Mouse (Mus musculus) hindbrain, embryonic 12.5 days (tissue): ENCODE measurements at regions not wholly inside any gene's neighbourhood (a gene's known extent, or its start where the extent isn't known, plus 50 kb on each side); places are given as distances from the start of the nearest gene placed in this dataset.
A peak's percentile ranks its signal among the peaks of the same experiment; 100 is the strongest.
"Not testable (repeated sequence)": the region's sequence is repeated elsewhere in the genome, so short reads cannot be mapped to it uniquely, and the experiment has no call there.

Source experiments
- ATAC-seq: fragments of 200-750 bp; cut with Nextera tagmentation; 2 replicates; pipeline ENCODE4 v1.8.0; 2017; ENCODE audit warnings: moderate TSS enrichment; ENCODE audit not compliant: low FRiP score
- H3K27ac ChIP-seq: fragments of 300-500 bp; sonication (generic); 2 replicates; pipeline ENCODE4 v1.5.1; 2016; ENCODE audit warnings: mild to moderate bottlenecking
- H3K27me3 ChIP-seq: fragments of 300-500 bp; sonication (generic); 2 replicates; pipeline ENCODE4 v1.6.1; 2016; ENCODE audit warnings: mild to moderate bottlenecking
- H3K36me3 ChIP-seq: fragments of 300-500 bp; sonication (generic); 2 replicates; pipeline ENCODE4 v1.6.1; 2016; ENCODE audit warnings: mild to moderate bottlenecking
- H3K4me1 ChIP-seq: fragments of 300-500 bp; sonication (generic); 2 replicates; pipeline ENCODE4 v1.6.1; 2016
- H3K4me2 ChIP-seq: fragments of 300-500 bp; sonication (generic); replicated peaks from 2 replicates; pipeline ENCODE4 v1.6.1; 2016; ENCODE audit warnings: mild to moderate bottlenecking
- H3K4me3 ChIP-seq: fragments of 300-500 bp; sonication (generic); 2 replicates; pipeline ENCODE4 v1.5.1; 2016; ENCODE audit warnings: mild to moderate bottlenecking
- H3K9ac ChIP-seq: fragments of 300-500 bp; sonication (generic); 2 replicates; pipeline ENCODE4 v1.6.1; 2016; ENCODE audit warnings: mild to moderate bottlenecking, moderate library complexity
- H3K9me3 ChIP-seq: fragments of 300-500 bp; sonication (generic); replicated peaks from 2 replicates; pipeline ENCODE4 v1.6.1; 2016; ENCODE audit warnings: mild to moderate bottlenecking
- WGBS: fragments of 180-500 bp; shearing (Covaris S2); methylation state at CpG from one replicate; pipeline ENCODE4 v1.1.7; 2016; 5-methylcytosine and 5-hydroxymethylcytosine counted together

DNA sequence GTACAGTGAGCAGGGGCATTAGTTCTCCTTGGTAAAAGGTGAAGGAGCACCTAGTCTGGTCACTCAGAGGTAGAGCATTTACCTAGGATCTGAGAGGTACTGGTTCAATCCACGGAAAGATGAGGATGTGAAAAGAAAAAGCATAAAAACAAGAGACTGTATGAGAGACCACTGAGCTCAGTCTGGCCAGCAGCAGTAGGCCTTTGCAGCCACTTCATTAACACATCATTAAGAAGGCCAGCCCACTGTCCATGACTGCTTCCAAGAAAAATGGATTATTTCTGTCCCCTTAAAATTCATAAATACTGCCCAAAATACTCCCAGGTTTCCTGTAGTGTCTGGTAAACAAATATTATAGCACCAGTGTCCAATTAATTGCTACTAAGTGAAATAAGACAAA, 499.3 kb upstream of the 4930578C19Rik start:
- Histone ChIP-seq H3K4me1 (no peaks in the 10 kb centered on the region), H3K36me3 (no peaks in the 10 kb centered on the region), H3K27ac (no peak overlapping the region), H3K4me3 (no peak overlapping the region), H3K9ac (no peak overlapping the region), H3K27me3 (no peaks in the 10 kb centered on the region), H3K9me3 (no peaks in the 10 kb centered on the region), H3K4me2 (no peak overlapping the region)
- WGBS, result 80% methylated on average over 1 of the region's 1 CpGs
- no peak for ATAC-seq

GRCm38 (mm10) chrX:18942612-18943011, 481.4 kb upstream of the 4930578C19Rik start:
- Histone ChIP-seq H3K36me3 (no peaks in the 10 kb centered on the region), H3K9me3 (no peaks in the 10 kb centered on the region), H3K27me3 (no peaks in the 10 kb centered on the region), H3K4me2 (no peak overlapping the region), H3K27ac (no peak overlapping the region), H3K9ac (no peak overlapping the region), H3K4me3 (no peak overlapping the region), H3K4me1 (no peaks in the 10 kb centered on the region)
- no peak for ATAC-seq
- WGBS, result 84% methylated on average over 1 of the region's 1 CpGs

DNA sequence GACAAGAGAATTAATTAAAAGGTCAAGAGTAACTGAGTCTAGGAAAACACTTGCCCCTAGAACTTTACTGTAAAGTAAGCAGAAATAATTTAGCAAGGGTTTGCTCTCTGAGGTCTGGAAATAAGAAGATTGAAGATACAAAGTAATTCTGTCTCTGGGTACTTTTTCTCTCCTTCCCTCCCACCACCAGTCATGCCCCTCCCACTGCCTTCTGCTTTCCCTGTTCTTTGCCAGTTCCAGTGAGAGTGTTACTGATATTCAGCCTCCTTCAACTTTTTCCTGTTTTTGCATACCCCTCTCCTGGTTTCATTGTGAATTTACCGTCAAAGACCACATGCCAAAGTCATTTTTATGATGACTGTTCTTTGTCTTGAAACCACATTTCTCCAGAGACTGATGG, 472.1 kb upstream of the 4930578C19Rik start:
- no peak for ATAC-seq
- no peak overlapping the region for H3K9ac ChIP-seq
- whole genome bisulfite sequencing, result 65% methylated on average over 1 of the region's 1 CpGs

DNA sequence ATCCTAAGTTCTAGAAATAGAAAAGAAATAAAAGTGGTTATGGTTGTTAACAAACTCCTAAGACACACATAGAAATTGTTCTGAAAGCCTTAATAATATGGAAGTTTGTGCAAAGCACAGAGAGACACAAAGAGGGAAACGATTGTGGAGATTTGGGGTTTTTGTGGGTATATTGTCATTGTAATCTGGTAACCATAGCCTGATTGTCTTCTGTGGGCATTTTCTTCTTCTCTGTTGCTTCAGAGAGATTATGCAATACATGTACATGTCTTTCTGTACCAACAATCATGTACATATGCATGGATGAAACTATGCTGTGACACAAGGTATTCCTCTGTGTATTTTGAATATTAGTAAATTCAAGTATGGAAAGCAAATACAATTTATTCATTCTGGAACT, 461.9 kb upstream of the 4930578C19Rik start:
- no peaks in the 10 kb centered on the region for H3K9me3 ChIP-seq
- 85% methylated on average over 1 of the region's 1 CpGs for WGBS
- no peaks in the 10 kb centered on the region for H3K36me3 ChIP-seq
- H3K9ac ChIP-seq, result no peak overlapping the region
- ATAC-seq, result no peak
- H3K4me1 ChIP-seq, result no peaks in the 10 kb centered on the region
- no peak overlapping the region for H3K27ac ChIP-seq
- no peak overlapping the region for H3K4me3 ChIP-seq
- H3K4me2 ChIP-seq, result no peak overlapping the region
- no peaks in the 10 kb centered on the region for H3K27me3 ChIP-seq

More for the DNA sequence above, 472.1 kb upstream of the 4930578C19Rik start:
- Histone ChIP-seq H3K4me1 (no peaks in the 10 kb centered on the region), H3K4me3 (no peak overlapping the region), H3K36me3 (no peaks in the 10 kb centered on the region), H3K27ac (no peak overlapping the region), H3K27me3 (no peaks in the 10 kb centered on the region), H3K4me2 (no peak overlapping the region), H3K9me3 (no peaks in the 10 kb centered on the region; the same call in 1 of the 2 replicates)

GRCm38 (mm10) chrX:18921366-18922092, 460.3 kb upstream of the 4930578C19Rik start:
- no peaks in the 10 kb centered on the region for H3K9me3 ChIP-seq
- WGBS, result 70% methylated on average over 6 of the region's 6 CpGs
- no peak for ATAC-seq

DNA sequence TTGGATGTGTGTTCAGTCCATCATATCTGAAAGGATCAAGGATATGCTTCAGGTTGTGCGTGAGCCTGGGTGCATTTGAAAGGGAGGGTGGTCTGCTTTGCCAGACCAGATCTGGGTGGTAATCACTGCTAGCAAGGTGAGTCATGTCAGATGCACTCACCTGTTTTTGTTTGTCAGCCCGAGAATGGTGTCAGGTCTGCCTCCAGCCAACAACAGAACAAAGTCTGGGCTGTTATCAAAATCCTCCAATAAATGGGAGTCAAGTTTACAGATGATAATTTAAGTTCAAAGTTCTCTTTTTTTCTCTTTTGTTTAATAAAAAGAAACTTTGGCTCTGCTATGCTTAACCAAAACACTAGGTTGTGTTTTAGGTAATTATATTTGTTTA, 421.6 kb upstream of the 4930578C19Rik start:
- Histone ChIP-seq H3K4me1 (no peaks in the 10 kb centered on the region), H3K4me2 (no peak overlapping the region), H3K27ac (no peak overlapping the region), H3K27me3 (no peaks in the 10 kb centered on the region), H3K9ac (no peak overlapping the region), H3K4me3 (no peak overlapping the region), H3K9me3 (no peaks in the 10 kb centered on the region), H3K36me3 (no peaks in the 10 kb centered on the region)
- WGBS, result 77% methylated on average over 2 of the region's 2 CpGs
- no peak for ATAC-seq

More at GRCm38 (mm10) chrX:18921366-18922092, 460.3 kb upstream of the 4930578C19Rik start:
- no peak overlapping the region for H3K27ac ChIP-seq
- no peaks in the 10 kb centered on the region for H3K36me3 ChIP-seq
- no peak overlapping the region for H3K9ac ChIP-seq
- H3K4me2 ChIP-seq, result no peak overlapping the region
- H3K4me1 ChIP-seq, result no peaks in the 10 kb centered on the region
- H3K4me3 ChIP-seq, result no peak overlapping the region
- H3K27me3 ChIP-seq, result no peaks in the 10 kb centered on the region

GRCm38 (mm10) chrX:18882088-18882783, 421.0 kb upstream of the 4930578C19Rik start:
- 66% methylated on average over 8 of the region's 8 CpGs for WGBS
- no peak overlapping the region for H3K4me2 ChIP-seq
- no peak overlapping the region for H3K27ac ChIP-seq

DNA sequence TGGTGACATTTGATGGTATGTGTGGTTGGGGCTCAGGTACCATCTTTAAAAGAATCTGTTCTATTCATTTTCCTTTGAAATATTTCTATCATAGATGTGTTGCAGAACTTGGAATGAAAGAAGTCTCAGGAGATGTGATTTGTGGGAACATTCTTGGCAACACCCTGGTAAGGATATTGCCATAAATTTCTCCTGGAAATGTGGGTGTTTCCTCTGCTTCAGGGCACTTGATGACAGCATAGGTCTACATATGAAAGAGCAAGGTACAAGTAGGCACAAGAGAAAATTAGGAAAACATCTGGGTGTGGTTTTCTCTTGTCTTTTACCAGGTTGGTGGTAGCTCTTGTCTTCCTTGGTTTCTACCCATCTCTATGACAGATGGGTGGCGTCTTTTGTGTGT, 414.5 kb upstream of the 4930578C19Rik start:
- Histone ChIP-seq H3K9ac (no peak overlapping the region), H3K36me3 (no peaks in the 10 kb centered on the region), H3K9me3 (no peaks in the 10 kb centered on the region), H3K27ac (no peak overlapping the region), H3K4me2 (no peak overlapping the region), H3K4me3 (no peak overlapping the region), H3K4me1 (no peaks in the 10 kb centered on the region), H3K27me3 (no peaks in the 10 kb centered on the region)
- no peak for ATAC-seq
- WGBS, result 75% methylated on average over 1 of the region's 1 CpGs

More at GRCm38 (mm10) chrX:18882088-18882783, 421.0 kb upstream of the 4930578C19Rik start:
- no peaks in the 10 kb centered on the region for H3K4me1 ChIP-seq
- no peak overlapping the region for H3K9ac ChIP-seq
- no peaks in the 10 kb centered on the region for H3K36me3 ChIP-seq
- no peaks in the 10 kb centered on the region for H3K9me3 ChIP-seq
- no peak for ATAC-seq
- H3K4me3 ChIP-seq, result no peak overlapping the region
- no peaks in the 10 kb centered on the region for H3K27me3 ChIP-seq

GRCm38 (mm10) chrX:18874051-18874450, 412.9 kb upstream of the 4930578C19Rik start:
- Histone ChIP-seq H3K9ac (no peak overlapping the region), H3K4me3 (no peak overlapping the region), H3K27ac (no peak overlapping the region), H3K36me3 (no peaks in the 10 kb centered on the region), H3K4me1 (no peaks in the 10 kb centered on the region), H3K27me3 (no peaks in the 10 kb centered on the region), H3K4me2 (no peak overlapping the region), H3K9me3 (no peaks in the 10 kb centered on the region)
- no peak for ATAC-seq

- Histone ChIP-seq H3K4me2 (no peak overlapping the region), H3K27me3 (no peaks in the 10 kb centered on the region), H3K27ac (no peak overlapping the region), H3K9ac (no peak overlapping the region), H3K4me1 (no peaks in the 10 kb centered on the region), H3K4me3 (no peak overlapping the region), H3K36me3 (no peaks in the 10 kb centered on the region), H3K9me3 (no peaks in the 10 kb centered on the region)
- ATAC-seq, result no peak
- 37% methylated on average over 3 of the region's 3 CpGs for WGBS
Observed at GRCm38 (mm10) chrX:18838668-18839067, 377.5 kb upstream of the 4930578C19Rik start.

- 78% methylated on average over 1 of the region's 1 CpGs for WGBS
- not testable (repeated sequence) for H3K36me3 ChIP-seq, H3K4me3 ChIP-seq, H3K27me3 ChIP-seq, H3K4me2 ChIP-seq, H3K9me3 ChIP-seq, ATAC-seq, H3K9ac ChIP-seq, H3K27ac ChIP-seq, H3K4me1 ChIP-seq
Observed at GRCm38 (mm10) chrX:18824971-18825370, 363.8 kb upstream of the 4930578C19Rik start.

- no peak overlapping the region for H3K9ac ChIP-seq
- no peak overlapping the region for H3K27ac ChIP-seq
- WGBS, result 38% methylated on average over 3 of the region's 3 CpGs
- H3K4me1 ChIP-seq, result no peaks in the 10 kb centered on the region
- H3K36me3 ChIP-seq, result no peaks in the 10 kb centered on the region
- H3K9me3 ChIP-seq, result no peaks in the 10 kb centered on the region
- H3K27me3 ChIP-seq, result no peaks in the 10 kb centered on the region
- ATAC-seq, result 0 out of 2 replicates have a peak, but pooled peaks have one; percentile 63
- no peak overlapping the region for H3K4me3 ChIP-seq
- no peak overlapping the region for H3K4me2 ChIP-seq
Observed at GRCm38 (mm10) chrX:18814441-18814973, 353.3 kb upstream of the 4930578C19Rik start.
